Mouse (Mus musculus): ENCODE results near the gene Nipa2. TPM values are rescaled to one million over a fixed set of nuclear protein-coding genes. Genes with fewer than 3 reads are reported as not detected.

Gene Nipa2
- polyA plus RNA-seq, 1 experiment from 2014 or later, result 49.1 TPM

DNA sequence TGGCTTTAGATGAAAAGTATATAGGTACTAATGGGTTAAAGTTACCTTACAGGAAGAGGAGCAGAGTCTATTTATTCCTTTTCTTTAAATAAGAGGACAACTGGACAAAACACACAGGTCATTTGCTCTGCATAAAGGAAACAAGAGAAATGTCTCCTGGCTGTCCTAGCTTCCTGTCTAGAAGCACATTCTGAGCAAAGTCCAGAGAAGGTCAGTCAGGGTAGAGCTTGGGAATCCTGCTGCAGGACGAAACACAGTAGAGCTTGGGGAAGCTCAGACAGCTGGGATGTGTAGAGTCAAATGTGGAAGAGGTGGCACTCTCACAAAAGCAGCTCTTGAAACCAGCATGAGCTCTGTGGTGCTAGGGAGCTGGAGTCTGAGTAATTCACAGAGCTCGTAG lies 51.9 kb downstream of the Nipa2 start:
- 88% methylated on average over 2 of the region's 2 CpGs for WGBS
- Histone ChIP-seq H3K4me1 (replicated peaks; ENCODE audit: control insufficient read depth, insufficient read depth, low read length) (no peaks in the 10 kb centered on the region), H3K27me3 (ENCODE audit: control insufficient read depth, insufficient read depth, low read length) (no peaks in the 10 kb centered on the region), H3K27ac (no peak overlapping the region), H3K9me3 (ENCODE audit: control insufficient read depth, low read length) (no peaks in the 10 kb centered on the region), H3K4me2 (replicated peaks) (no peak overlapping the region), H3K9ac (no peak overlapping the region), H3K36me3 (replicated peaks; ENCODE audit: control insufficient read depth, insufficient read depth) (peaks cover 83% of the 10 kb centered on the region), H3K4me3 (replicated peaks; ENCODE audit: low read length) (no peak overlapping the region)
- ATAC-seq (ENCODE audit: low FRiP score) (no peak), DNase-seq (ENCODE audit: low spot score) (no peak)

DNA sequence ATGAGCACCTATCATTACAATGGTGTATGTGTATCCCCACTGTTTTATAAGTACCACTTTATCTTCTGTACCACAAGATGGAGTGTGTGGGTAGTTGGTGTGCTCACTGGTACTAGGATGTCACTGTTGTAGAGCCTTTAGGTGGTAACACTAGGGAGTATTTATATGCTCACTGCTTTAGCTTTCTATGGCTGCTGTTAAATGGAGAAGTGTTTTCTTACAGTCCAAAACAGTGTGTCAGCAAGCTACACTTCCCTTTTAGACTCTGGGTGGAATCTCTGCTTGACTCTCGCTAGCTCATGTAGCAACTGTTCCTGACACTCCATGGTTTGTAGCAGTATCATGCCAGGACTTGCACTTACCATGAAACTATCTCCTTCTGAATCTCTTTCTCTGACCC lies 52.8 kb downstream of the Nipa2 start:
- Histone ChIP-seq H3K4me2 (replicated peaks) (no peak overlapping the region), H3K4me1 (replicated peaks; ENCODE audit: control insufficient read depth, insufficient read depth, low read length) (no peaks in the 10 kb centered on the region), H3K36me3 (replicated peaks; ENCODE audit: control insufficient read depth, insufficient read depth) (peaks cover 83% of the 10 kb centered on the region), H3K4me3 (replicated peaks; ENCODE audit: low read length) (no peak overlapping the region), H3K27ac (no peak overlapping the region), H3K27me3 (ENCODE audit: control insufficient read depth, insufficient read depth, low read length) (no peaks in the 10 kb centered on the region), H3K9ac (no peak overlapping the region), H3K9me3 (ENCODE audit: control insufficient read depth, low read length) (no peaks in the 10 kb centered on the region)
- DNase-seq (ENCODE audit: low spot score) (no peak), ATAC-seq (ENCODE audit: low FRiP score) (no peak)
- 100% methylated on average over 1 of the region's 1 CpGs for WGBS

DNA sequence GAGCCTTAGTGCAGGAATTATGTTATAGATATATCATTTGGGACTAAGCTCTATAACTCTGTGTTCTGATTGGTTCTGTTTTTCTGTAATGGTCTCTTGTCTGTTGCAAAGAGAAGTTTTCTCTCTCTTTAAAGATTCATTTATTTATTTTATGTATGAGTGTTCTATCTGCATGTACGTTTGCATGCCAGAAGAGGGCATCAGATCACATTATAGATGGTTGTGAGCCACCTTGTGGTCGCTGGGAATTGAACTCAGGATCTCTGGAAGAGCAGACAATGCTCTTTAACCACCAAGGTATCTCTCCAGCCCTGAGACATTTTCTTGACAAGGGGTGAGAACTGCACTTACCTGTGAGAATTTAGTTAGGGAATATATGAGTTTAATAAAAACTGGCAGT lies 56.8 kb downstream of the Nipa2 start:
- H3K4me3 ChIP-seq (replicated peaks; ENCODE audit: low read length), result no peak overlapping the region
- H3K9me3 ChIP-seq (ENCODE audit: control insufficient read depth, low read length), result no peaks in the 10 kb centered on the region
- no peaks in the 10 kb centered on the region for H3K4me1 ChIP-seq (replicated peaks; ENCODE audit: control insufficient read depth, insufficient read depth, low read length)
- H3K36me3 ChIP-seq (replicated peaks; ENCODE audit: control insufficient read depth, insufficient read depth), result peaks cover 72% of the 10 kb centered on the region
- no peak for ATAC-seq (ENCODE audit: low FRiP score)
- H3K27me3 ChIP-seq (ENCODE audit: control insufficient read depth, insufficient read depth, low read length), result no peaks in the 10 kb centered on the region
- H3K27ac ChIP-seq, result no peak overlapping the region
- no peak overlapping the region for H3K4me2 ChIP-seq (replicated peaks)
- 81% methylated on average over 2 of the region's 2 CpGs for WGBS
- DNase-seq (ENCODE audit: low spot score), result no peak
- no peak overlapping the region for H3K9ac ChIP-seq

DNA sequence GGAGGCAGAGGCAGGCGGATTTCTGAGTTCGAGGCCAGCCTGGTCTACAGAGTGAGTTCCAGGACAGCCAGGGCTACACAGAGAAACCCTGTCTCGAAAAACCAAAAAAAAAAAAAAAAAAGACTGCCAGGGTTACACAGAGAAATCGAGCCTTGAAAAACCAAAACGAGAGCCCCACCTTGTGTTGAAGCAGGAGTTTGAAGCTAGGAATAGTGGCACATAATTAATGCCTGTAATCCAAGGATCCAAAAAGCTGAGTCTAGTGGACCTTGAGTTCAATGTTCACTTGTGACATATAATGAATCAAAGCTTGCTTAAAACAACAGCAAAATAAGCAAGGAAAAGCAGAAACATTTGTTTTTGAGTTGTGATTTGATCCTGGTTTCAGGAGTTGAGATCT lies 58.5 kb downstream of the Nipa2 start:
- H3K9ac ChIP-seq, result no peak overlapping the region
- no peaks in the 10 kb centered on the region for H3K4me1 ChIP-seq (replicated peaks; ENCODE audit: control insufficient read depth, insufficient read depth, low read length)
- ATAC-seq (ENCODE audit: low FRiP score) (no peak), DNase-seq (ENCODE audit: low spot score) (no peak)
- H3K27ac ChIP-seq, result no peak overlapping the region
- no peaks in the 10 kb centered on the region for H3K9me3 ChIP-seq (ENCODE audit: control insufficient read depth, low read length)
- H3K4me2 ChIP-seq (replicated peaks), result no peak overlapping the region
- H3K27me3 ChIP-seq (ENCODE audit: control insufficient read depth, insufficient read depth, low read length), result no peaks in the 10 kb centered on the region
- H3K36me3 ChIP-seq (replicated peaks; ENCODE audit: control insufficient read depth, insufficient read depth), result peaks cover 69% of the 10 kb centered on the region
- WGBS, result 90% methylated on average over 4 of the region's 5 CpGs
- no peak overlapping the region for H3K4me3 ChIP-seq (replicated peaks; ENCODE audit: low read length)

DNA sequence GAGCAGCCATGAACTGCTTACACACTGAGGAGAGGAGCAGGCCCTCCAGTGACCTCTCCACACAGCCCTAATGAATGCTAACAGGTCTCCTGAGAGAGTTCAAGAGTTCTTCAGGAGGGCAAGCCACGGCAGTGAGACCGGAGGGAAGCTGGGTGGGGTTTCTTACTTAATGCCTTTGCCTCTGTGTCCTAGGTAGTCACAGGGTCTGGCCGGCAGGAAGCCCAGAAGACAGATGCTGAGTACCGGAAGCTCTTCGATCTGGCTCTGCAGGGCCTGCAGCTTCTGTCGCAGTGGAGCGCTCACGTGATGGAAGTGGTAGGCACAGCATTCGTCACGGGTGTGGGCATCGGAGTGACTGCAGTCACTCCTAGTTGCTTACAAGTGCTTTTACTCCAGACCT lies 70.5 kb downstream of the Nipa2 start:
- Histone ChIP-seq H3K36me3 (replicated peaks; ENCODE audit: control insufficient read depth, insufficient read depth) (peaks cover 80% of the 10 kb centered on the region), H3K27me3 (ENCODE audit: control insufficient read depth, insufficient read depth, low read length) (no peaks in the 10 kb centered on the region), H3K9ac (no peak overlapping the region), H3K27ac (no peak overlapping the region), H3K4me3 (replicated peaks; ENCODE audit: low read length) (no peak overlapping the region), H3K4me2 (replicated peaks) (no peak overlapping the region), H3K9me3 (ENCODE audit: control insufficient read depth, low read length) (no peaks in the 10 kb centered on the region), H3K4me1 (replicated peaks; ENCODE audit: control insufficient read depth, insufficient read depth, low read length) (no peaks in the 10 kb centered on the region)
- no peak for DNase-seq (ENCODE audit: low spot score)
- no peak for ATAC-seq (ENCODE audit: low FRiP score)
- 89% methylated on average over 11 of the region's 11 CpGs for WGBS

DNA sequence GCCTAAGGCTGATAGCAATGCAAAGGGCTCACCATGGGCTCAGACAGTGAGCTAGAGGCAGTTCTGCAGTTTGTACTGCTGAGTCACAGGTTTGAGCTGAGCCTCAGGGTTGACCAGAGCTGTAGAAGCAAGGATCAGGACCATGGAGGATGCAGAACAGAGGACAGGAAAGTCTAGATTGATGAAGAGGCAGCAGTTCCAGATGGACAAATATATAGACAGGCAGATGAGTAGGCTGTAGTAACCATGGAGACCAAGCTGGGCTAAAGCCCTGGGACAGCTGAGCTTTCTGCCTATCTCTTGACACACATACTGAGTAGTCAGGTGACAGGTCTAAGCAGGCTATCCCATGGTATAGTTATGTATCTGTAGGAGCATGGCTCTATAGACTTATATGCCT lies 71.5 kb downstream of the Nipa2 start:
- DNase-seq (ENCODE audit: low spot score) (no peak), ATAC-seq (ENCODE audit: low FRiP score) (no peak)
- Histone ChIP-seq H3K27me3 (ENCODE audit: control insufficient read depth, insufficient read depth, low read length) (no peaks in the 10 kb centered on the region), H3K36me3 (replicated peaks; ENCODE audit: control insufficient read depth, insufficient read depth) (peaks cover 72% of the 10 kb centered on the region), H3K4me2 (replicated peaks) (no peak overlapping the region), H3K9ac (no peak overlapping the region), H3K27ac (no peak overlapping the region), H3K4me3 (replicated peaks; ENCODE audit: low read length) (no peak overlapping the region), H3K9me3 (ENCODE audit: control insufficient read depth, low read length) (no peaks in the 10 kb centered on the region), H3K4me1 (replicated peaks; ENCODE audit: control insufficient read depth, insufficient read depth, low read length) (no peaks in the 10 kb centered on the region)

DNA sequence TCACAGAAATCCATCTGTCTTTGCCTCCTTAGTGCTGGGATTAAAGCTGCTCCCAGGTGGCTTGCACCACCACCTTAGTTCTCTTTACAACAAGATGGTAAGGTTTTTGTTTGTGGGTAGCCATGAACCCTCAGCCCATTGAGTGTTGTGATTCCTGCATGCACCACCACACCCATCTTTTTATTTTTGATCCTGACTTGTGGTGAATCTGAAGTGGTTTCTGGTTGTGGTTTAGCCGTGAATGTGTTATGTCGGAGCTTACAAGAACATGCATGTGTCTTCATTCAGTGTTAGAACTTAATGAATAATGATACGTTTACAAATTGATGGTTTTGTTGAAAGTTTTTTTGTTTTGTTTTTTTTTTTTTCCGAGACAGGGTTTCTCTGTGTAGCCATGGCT lies 72.3 kb downstream of the Nipa2 start:
- no peaks in the 10 kb centered on the region for H3K27me3 ChIP-seq (ENCODE audit: control insufficient read depth, insufficient read depth, low read length)
- H3K4me3 ChIP-seq (replicated peaks; ENCODE audit: low read length), result no peak overlapping the region
- 91% methylated on average over 4 of the region's 4 CpGs for WGBS
- H3K27ac ChIP-seq, result no peak overlapping the region
- peaks cover 65% of the 10 kb centered on the region for H3K36me3 ChIP-seq (replicated peaks; ENCODE audit: control insufficient read depth, insufficient read depth)
- no peaks in the 10 kb centered on the region for H3K4me1 ChIP-seq (replicated peaks; ENCODE audit: control insufficient read depth, insufficient read depth, low read length)
- no peak for ATAC-seq (ENCODE audit: low FRiP score)
- no peaks in the 10 kb centered on the region for H3K9me3 ChIP-seq (ENCODE audit: control insufficient read depth, low read length)
- no peak overlapping the region for H3K9ac ChIP-seq
- no peak for DNase-seq (ENCODE audit: low spot score)
- H3K4me2 ChIP-seq (replicated peaks), result no peak overlapping the region

DNA sequence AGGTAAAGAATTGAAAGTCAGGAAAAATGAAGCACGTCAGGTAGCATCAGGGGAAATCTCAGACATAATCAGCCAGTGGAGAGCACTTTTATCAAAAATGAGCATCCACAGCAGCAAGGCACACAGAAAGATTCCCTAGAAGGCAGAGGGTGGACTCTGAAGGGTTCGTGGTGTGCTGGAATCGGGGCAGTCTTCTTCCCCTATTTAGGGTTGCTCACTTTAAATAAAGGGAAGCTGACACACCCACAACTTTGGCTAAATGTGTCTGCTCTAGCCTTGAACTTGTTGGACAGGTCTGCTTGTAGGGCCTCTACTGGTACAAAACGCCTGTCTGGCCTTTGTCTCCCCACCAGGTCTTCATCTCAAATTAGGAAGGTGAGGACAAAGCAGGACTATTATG lies 73.7 kb downstream of the Nipa2 start:
- H3K4me2 ChIP-seq (replicated peaks), result no peak overlapping the region
- no peak overlapping the region for H3K4me3 ChIP-seq (replicated peaks; ENCODE audit: low read length)
- H3K4me1 ChIP-seq (replicated peaks; ENCODE audit: control insufficient read depth, insufficient read depth, low read length), result no peaks in the 10 kb centered on the region
- no peak overlapping the region for H3K9ac ChIP-seq
- no peaks in the 10 kb centered on the region for H3K27me3 ChIP-seq (ENCODE audit: control insufficient read depth, insufficient read depth, low read length)
- DNase-seq (ENCODE audit: low spot score) (no peak), ATAC-seq (ENCODE audit: low FRiP score) (no peak)
- peaks cover 54% of the 10 kb centered on the region for H3K36me3 ChIP-seq (replicated peaks; ENCODE audit: control insufficient read depth, insufficient read depth)
- no peak overlapping the region for H3K27ac ChIP-seq
- H3K9me3 ChIP-seq (ENCODE audit: control insufficient read depth, low read length), result no peaks in the 10 kb centered on the region
- WGBS, result 95% methylated on average over 4 of the region's 4 CpGs

Other genes with a start within 250 kb of the Nipa2 start
- gene Siglech, start 194.3 kb downstream of the Nipa2 start, polyA plus RNA-seq (2014; fragmentation: Nextera tagmentation; extraction: Ambion mirVana), result 2.3 and 2.8 TPM in 2 replicates
- gene Tubgcp5, start 168.3 kb downstream of the Nipa2 start, polyA plus RNA-seq (2014; fragmentation: Nextera tagmentation; extraction: Ambion mirVana), result 33.3 and 36.7 TPM in 2 replicates
- 50.0 and 54.3 TPM in 2 replicates for gene Cyfip1, start 120.7 kb downstream of the Nipa2 start, polyA plus RNA-seq (2014; fragmentation: Nextera tagmentation; extraction: Ambion mirVana)
- 23.8 and 25.4 TPM in 2 replicates for gene Nipa1, start 57.5 kb upstream of the Nipa2 start, polyA plus RNA-seq (2014; fragmentation: Nextera tagmentation; extraction: Ambion mirVana)
- gene Herc2, start 87.7 kb upstream of the Nipa2 start, polyA plus RNA-seq (2014; fragmentation: Nextera tagmentation; extraction: Ambion mirVana), result 57.4 and 60.3 TPM in 2 replicates